Mouse (Mus musculus) myocyte (in vitro differentiated cells): ENCODE measurements at regions not wholly inside any gene's neighbourhood (a gene's known extent, or its start where the extent isn't known, plus 50 kb on each side); places are given as distances from the start of the nearest gene placed in this dataset.

Source experiments
- H3K27me3 ChIP-seq: one replicate; pipeline ENCODE4 v1.6.1; 2011; ENCODE audit not compliant: control insufficient read depth, insufficient read depth, insufficient read length
- H3K36me3 ChIP-seq: one replicate; pipeline ENCODE4 v1.6.1; 2011; ENCODE audit not compliant: control insufficient read depth, insufficient read depth
- H3K4me2 ChIP-seq: one replicate; pipeline ENCODE4 v1.6.1; 2011; ENCODE audit warnings: low read depth, control low read depth
- H3K4me3 ChIP-seq: one replicate; pipeline ENCODE4 v1.5.1; 2011; ENCODE audit warnings: mild to moderate bottlenecking, control low read depth, moderate library complexity
- H3K79me2 ChIP-seq: one replicate; pipeline ENCODE4 v1.6.1; 2011; ENCODE audit not compliant: control insufficient read depth, insufficient read depth
- H3ac ChIP-seq: one replicate; pipeline ENCODE4 v1.6.1; 2011; ENCODE audit not compliant: control insufficient read depth, insufficient read length
- CEBPB ChIP-seq: IDR thresholded peaks from 2 replicates; pipeline ENCODE4 v1.6.1; 2011; ENCODE audit warnings: mild to moderate bottlenecking, moderate library complexity; ENCODE audit not compliant: poor library complexity, insufficient read depth, severe bottlenecking
- E2F4 ChIP-seq: IDR thresholded peaks from one replicate; pipeline ENCODE4 v1.6.1; 2011; ENCODE audit warnings: mild to moderate bottlenecking, control low read depth, moderate library complexity; ENCODE audit not compliant: insufficient read depth
- MAX ChIP-seq: IDR thresholded peaks from one replicate; pipeline ENCODE4 v1.6.1; 2011; ENCODE audit warnings: low read depth, mild to moderate bottlenecking, control low read depth
- MYOD1 ChIP-seq, 3 experiments: IDR thresholded peaks; one replicate each; pipeline ENCODE4 v1.6.1; 2011; ENCODE audit warnings: control low read depth in 2 of 3, low read depth in 2 of 3, mild to moderate bottlenecking in 2 of 3, moderate library complexity in 1 of 3; ENCODE audit not compliant: insufficient read length in 2 of 3, control insufficient read depth in 1 of 3
- MYOG ChIP-seq, 3 experiments: IDR thresholded peaks; one replicate each; pipeline ENCODE4 v1.6.1; 2011; ENCODE audit warnings: control low read depth in 2 of 3, low read depth in 2 of 3, mild to moderate bottlenecking in 2 of 3; ENCODE audit not compliant: insufficient read length in 2 of 3, control insufficient read depth in 1 of 3, insufficient read depth in 1 of 3
- POLR2A ChIP-seq: IDR thresholded peaks from one replicate; pipeline ENCODE4 v1.6.1; 2011; ENCODE audit warnings: low read depth, mild to moderate bottlenecking, control low read depth, moderate library complexity; ENCODE audit not compliant: insufficient read length
- POLR2AphosphoS2 ChIP-seq: IDR thresholded peaks from one replicate; pipeline ENCODE4 v1.6.1; 2011; ENCODE audit warnings: low read depth, control low read depth; ENCODE audit not compliant: insufficient read length
- REST ChIP-seq: IDR thresholded peaks from one replicate; pipeline ENCODE4 v1.6.1; 2011; ENCODE audit warnings: mild to moderate bottlenecking, control low read depth, moderate library complexity; ENCODE audit not compliant: insufficient read depth, insufficient read length
- SRF ChIP-seq: IDR thresholded peaks from one replicate; pipeline ENCODE4 v1.6.1; 2011; ENCODE audit warnings: low read depth; ENCODE audit not compliant: control insufficient read depth, insufficient read length
- TCF12 ChIP-seq: IDR thresholded peaks from one replicate; pipeline ENCODE4 v1.6.1; 2011; ENCODE audit warnings: mild to moderate bottlenecking, control low read depth; ENCODE audit not compliant: poor library complexity, insufficient read depth, severe bottlenecking
- TCF3 ChIP-seq: IDR thresholded peaks from one replicate; pipeline ENCODE4 v1.6.1; 2011; ENCODE audit warnings: low read depth, control low read depth; ENCODE audit not compliant: insufficient read length
- USF1 ChIP-seq: IDR thresholded peaks from one replicate; pipeline ENCODE4 v1.6.1; 2011; ENCODE audit warnings: low read depth, mild to moderate bottlenecking, control low read depth, moderate library complexity

DNA sequence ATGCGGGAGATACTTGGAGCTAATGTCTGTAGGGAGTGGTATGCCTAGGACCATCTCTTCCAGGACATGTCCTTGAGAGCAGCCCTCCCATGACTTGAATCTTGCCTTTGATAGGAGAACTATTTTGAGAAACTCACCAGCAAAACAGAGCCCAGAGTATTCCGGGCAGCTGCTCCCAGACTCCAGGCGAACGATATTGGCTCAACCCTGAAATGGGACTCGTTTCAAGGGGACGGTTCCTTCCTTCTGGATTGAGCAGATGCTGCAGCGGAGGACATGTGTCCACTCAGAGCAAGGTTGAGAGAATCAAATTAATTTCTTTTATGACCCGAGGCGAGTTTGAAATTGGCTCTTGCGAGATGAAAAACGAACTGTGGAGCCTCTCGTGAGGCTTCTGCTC, 105.7 kb downstream of the Nucb2 start:
- H3K27me3 ChIP-seq, result no peaks in the 10 kb centered on the region
- peak overlapping the region; percentile 55 for H3K4me2 ChIP-seq
- H3K36me3 ChIP-seq, result no peaks in the 10 kb centered on the region
- no peak overlapping the region for H3ac ChIP-seq
- no peak overlapping the region for H3K4me3 ChIP-seq
- TF ChIP-seq POLR2A, result no peak
- TF ChIP-seq USF1, result no peak
- TF ChIP-seq TCF3, result no peak
- TF ChIP-seq REST, result no peak
- TF ChIP-seq MAX, result no peak
- peak in 1 of 3 experiments; percentile 19 for TF ChIP-seq MYOG (IDR thresholded peaks at IDR 0.05; ENCODE audit: control insufficient read depth in 1 of 3, insufficient read depth in 1 of 3, insufficient read length in 2 of 3, low read depth in 2 of 3)
- TF ChIP-seq E2F4, result no peak
- TF ChIP-seq SRF, result no peak
- TF ChIP-seq MYOD1 (IDR thresholded peaks at IDR 0.05; ENCODE audit: control insufficient read depth in 1 of 3, insufficient read length in 2 of 3, low read depth in 2 of 3), result peak in 1 of 3 experiments; percentile 5
- H3K79me2 ChIP-seq, result no peaks in the 10 kb centered on the region

DNA sequence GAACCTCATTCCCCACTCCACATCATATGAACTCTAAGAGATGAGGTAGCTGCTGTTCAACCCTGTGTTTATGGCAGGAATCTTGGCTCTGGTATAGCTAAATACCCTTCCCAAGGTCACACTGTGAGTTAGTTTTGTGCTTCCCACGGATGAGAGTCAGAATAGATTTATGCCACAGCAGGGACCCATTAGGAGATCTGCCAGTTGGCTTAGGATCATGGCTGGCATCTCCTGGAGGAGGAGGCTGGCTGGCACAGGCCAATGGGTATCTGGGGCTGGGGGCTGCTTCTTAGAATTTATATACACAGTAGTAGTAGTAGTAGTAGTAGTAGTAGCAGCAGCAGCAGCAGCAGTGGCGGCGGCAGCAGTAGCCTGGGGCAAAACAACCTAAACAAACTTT, 111.8 kb downstream of the Nucb2 start:
- no peak overlapping the region for H3K4me2 ChIP-seq
- TF ChIP-seq MYOD1 (IDR thresholded peaks at IDR 0.05; ENCODE audit: control insufficient read depth in 1 of 3, insufficient read length in 2 of 3, low read depth in 2 of 3) (no peak), TCF3 (no peak), E2F4 (no peak), POLR2A (no peak), SRF (no peak), REST (no peak), POLR2AphosphoS2 (no peak), TCF12 (no peak)
- H3K27me3 ChIP-seq, result no peaks in the 10 kb centered on the region
- H3K4me3 ChIP-seq, result no peak overlapping the region
- no peak overlapping the region for H3ac ChIP-seq
- H3K36me3 ChIP-seq, result no peaks in the 10 kb centered on the region
- no peaks in the 10 kb centered on the region for H3K79me2 ChIP-seq

DNA sequence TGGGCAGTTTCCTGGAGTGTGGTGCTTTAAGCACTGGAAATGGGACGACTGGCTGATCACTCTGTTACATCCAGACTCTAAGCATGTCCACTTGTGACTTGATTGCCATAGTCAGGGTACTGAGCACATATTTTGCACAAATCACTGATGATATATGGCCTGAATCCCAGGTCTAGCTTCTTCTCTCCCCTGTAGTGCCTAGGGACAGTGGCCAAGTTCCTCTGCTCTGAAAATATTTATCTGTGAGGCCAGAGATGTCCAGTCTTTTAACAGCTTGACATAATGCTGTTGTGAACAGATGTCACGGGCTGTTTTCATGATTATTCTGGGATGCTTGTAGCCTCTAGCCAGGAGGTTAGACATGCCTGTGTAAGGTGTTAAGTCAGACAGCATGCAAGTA, 115.5 kb downstream of the Nucb2 start:
- no peaks in the 10 kb centered on the region for H3K79me2 ChIP-seq
- H3K4me2 ChIP-seq, result no peak overlapping the region
- TF ChIP-seq USF1, result no peak
- no peak for TF ChIP-seq CEBPB
- no peak for TF ChIP-seq SRF
- TF ChIP-seq E2F4, result no peak
- no peak for TF ChIP-seq MYOD1 (IDR thresholded peaks at IDR 0.05; ENCODE audit: control insufficient read depth in 1 of 3, insufficient read length in 2 of 3, low read depth in 2 of 3)
- no peak for TF ChIP-seq POLR2AphosphoS2
- no peak for TF ChIP-seq MYOG (IDR thresholded peaks at IDR 0.05; ENCODE audit: control insufficient read depth in 1 of 3, insufficient read depth in 1 of 3, insufficient read length in 2 of 3, low read depth in 2 of 3)
- no peak for TF ChIP-seq TCF12
- no peak for TF ChIP-seq POLR2A
- no peak for TF ChIP-seq MAX
- no peak for TF ChIP-seq TCF3

DNA sequence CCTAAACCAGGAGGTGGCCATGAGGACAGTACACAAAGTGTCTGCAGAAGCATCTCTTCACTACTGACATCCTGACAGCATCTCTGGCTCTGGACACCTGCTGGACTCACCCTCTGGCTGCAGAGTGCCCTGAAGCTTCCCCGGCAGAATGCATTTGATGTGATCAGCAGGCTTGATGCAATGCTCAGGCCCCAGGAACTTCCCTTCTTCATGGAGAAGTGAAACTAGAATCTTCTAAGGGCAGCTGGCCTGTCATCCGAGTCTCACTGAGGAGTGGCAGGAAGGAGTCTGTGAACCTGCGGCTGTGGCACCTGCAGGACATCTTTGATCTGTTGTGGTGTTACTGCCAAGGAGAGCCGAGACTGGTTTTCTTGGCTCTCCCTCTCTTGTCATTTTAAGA, 116.2 kb downstream of the Nucb2 start:
- no peak for TF ChIP-seq CEBPB
- TF ChIP-seq POLR2AphosphoS2, result no peak
- TF ChIP-seq SRF, result no peak
- no peak for TF ChIP-seq E2F4
- TF ChIP-seq REST, result no peak
- TF ChIP-seq TCF3, result no peak
- TF ChIP-seq POLR2A, result no peak
- TF ChIP-seq TCF12, result no peak
- no peak for TF ChIP-seq MAX
- TF ChIP-seq USF1, result no peak
- no peak for TF ChIP-seq MYOG (IDR thresholded peaks at IDR 0.05; ENCODE audit: control insufficient read depth in 1 of 3, insufficient read depth in 1 of 3, insufficient read length in 2 of 3, low read depth in 2 of 3)
- no peaks in the 10 kb centered on the region for H3K36me3 ChIP-seq

More for the DNA sequence above, 115.5 kb downstream of the Nucb2 start:
- no peaks in the 10 kb centered on the region for H3K27me3 ChIP-seq
- H3ac ChIP-seq, result no peak overlapping the region
- H3K36me3 ChIP-seq, result no peaks in the 10 kb centered on the region
- H3K4me3 ChIP-seq, result no peak overlapping the region

DNA sequence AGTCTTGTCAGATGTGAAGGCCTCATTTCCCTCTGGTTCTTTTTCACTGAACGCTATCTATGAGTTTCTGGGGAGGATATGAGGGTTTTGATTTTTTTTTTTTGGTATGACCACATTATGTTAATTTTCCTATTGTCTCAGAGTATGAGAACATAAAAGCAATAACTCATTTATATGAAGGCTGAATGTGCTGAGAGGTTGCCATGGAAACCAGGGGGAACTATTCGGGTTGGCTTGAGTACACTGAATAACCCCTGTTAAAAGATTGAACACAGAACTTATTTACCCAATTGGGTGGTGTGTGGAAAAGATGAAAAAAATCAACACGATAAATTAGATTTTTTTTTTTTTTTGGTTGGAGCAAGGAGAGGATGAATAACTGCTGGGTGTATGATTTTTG, 129.0 kb downstream of the Nucb2 start:
- TF ChIP-seq REST (no peak), CEBPB (no peak), USF1 (no peak), MYOG (IDR thresholded peaks at IDR 0.05; ENCODE audit: control insufficient read depth in 1 of 3, insufficient read depth in 1 of 3, insufficient read length in 2 of 3, low read depth in 2 of 3) (no peak), TCF12 (no peak), MYOD1 (IDR thresholded peaks at IDR 0.05; ENCODE audit: control insufficient read depth in 1 of 3, insufficient read length in 2 of 3, low read depth in 2 of 3) (no peak), POLR2AphosphoS2 (no peak), SRF (no peak), POLR2A (no peak)

More for the DNA sequence above, 116.2 kb downstream of the Nucb2 start:
- Histone ChIP-seq H3K27me3 (no peaks in the 10 kb centered on the region), H3ac (no peak overlapping the region), H3K4me3 (no peak overlapping the region), H3K79me2 (no peaks in the 10 kb centered on the region), H3K4me2 (no peak overlapping the region)

More for the DNA sequence above, 129.0 kb downstream of the Nucb2 start:
- Histone ChIP-seq H3ac (no peak overlapping the region), H3K27me3 (no peaks in the 10 kb centered on the region), H3K79me2 (no peaks in the 10 kb centered on the region), H3K4me3 (no peak overlapping the region), H3K36me3 (no peaks in the 10 kb centered on the region), H3K4me2 (no peak overlapping the region)
